Mouse (Mus musculus) heart, adult 18-20 months (tissue): ENCODE measurements around the gene Smg8. TPM values are rescaled to one million over a fixed set of nuclear protein-coding genes. Genes with fewer than 3 reads are reported as not detected.
"Not testable (repeated sequence)": the region's sequence is repeated elsewhere in the genome, so short reads cannot be mapped to it uniquely, and the experiment has no call there.

ENCODE experiments used
- DNase-seq, 2 experiments: peaks; one replicate each; pipeline ENCODE4 v3.0.0; 2021 to 2022; ENCODE audit warnings: mixed read lengths in 1 of 2
- long read RNA-seq, 2 experiments: library from polyadenylated mRNA; stranded (forward); transcript quantifications; one replicate each; pipeline ENCODE4 v2.0.0; 2021
- total RNA-seq, 2 experiments: library from RNA; stranded (reverse); gene quantifications; 2 replicates each; pipeline ENCODE4 v1.2.3; 2021

The Smg8 gene
- 1 to 10 TPM; 9.1 to 9.6 TPM for total RNA-seq
- long read RNA-seq, experiment 1, transcript Smg8-201 (4 exons, 3,218 nt), result major isoform, 6 of 7 reads
- long read RNA-seq, experiment 1, partial matches to known transcripts, result 1 of 7 reads
- long read RNA-seq, experiment 1, other reads (novel, unspliced or antisense), result 0 of 7 reads
- long read RNA-seq, experiment 2, transcript Smg8-201 (4 exons, 3,218 nt), result major isoform, 6 of 7 reads
- long read RNA-seq, experiment 2, partial matches to known transcripts, result 1 of 7 reads
- long read RNA-seq, experiment 2, other reads (novel, unspliced or antisense), result 0 of 7 reads

DNA sequence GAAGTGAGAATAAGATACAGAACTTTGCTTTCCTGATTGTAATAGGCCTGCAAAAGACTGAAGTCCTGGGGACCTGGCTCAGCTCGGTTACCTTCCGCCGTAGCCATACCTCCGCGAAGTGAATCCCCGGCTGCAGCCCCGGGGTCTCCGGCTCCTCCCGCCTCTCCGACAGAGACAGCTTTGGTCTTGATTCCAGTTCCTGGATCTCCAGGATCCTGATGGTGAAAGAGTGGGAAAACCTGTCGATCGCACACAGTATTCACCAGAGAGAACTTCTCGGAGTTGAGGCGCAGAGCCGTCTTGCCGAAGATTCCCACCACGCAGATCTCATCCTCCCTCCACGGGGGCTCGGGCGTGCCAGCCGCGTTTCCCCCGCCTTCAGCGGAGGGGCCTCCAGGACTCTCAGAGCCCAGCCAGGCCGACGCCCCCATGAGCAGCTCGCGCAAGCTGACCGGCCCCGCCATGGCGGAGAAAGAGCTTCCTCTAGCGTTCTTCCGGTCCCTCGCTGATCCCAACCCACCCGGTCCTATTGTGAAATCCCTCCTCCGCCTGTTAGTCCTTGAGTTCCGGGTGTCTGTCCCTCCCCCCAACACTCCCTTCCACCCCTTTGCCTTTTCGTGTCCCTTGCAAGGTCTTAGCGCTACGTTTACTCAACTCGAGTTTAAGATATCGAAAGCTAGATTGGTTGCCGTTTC, at the start of gene Smg8:
Gene Smg8, minus strand, starts transcription at position 485 of the 695 bp plus-strand sequence.
- peak; percentile 89 to 90 for DNase-seq

DNA sequence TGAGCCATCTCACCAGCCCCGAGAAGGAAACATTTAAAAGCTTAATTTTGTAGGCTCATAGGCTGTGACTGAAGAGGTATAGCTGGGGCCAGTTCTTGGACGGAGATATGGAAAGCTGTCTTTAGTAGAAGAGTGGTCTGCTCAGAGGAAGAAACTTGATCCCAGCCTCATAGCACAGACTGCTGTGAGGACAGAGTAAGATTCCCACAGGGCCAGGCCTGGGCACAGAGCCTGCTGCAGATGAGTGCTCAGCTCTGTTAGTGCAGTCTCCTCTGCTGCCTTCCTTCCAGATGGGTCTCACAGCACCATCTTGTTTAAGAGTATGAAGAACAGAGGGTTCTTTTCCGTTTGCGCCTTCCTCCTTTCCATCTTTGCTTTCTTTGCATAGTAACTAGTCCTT, 49.7 kb upstream of the Smg8 start:
- no peak for DNase-seq

DNA sequence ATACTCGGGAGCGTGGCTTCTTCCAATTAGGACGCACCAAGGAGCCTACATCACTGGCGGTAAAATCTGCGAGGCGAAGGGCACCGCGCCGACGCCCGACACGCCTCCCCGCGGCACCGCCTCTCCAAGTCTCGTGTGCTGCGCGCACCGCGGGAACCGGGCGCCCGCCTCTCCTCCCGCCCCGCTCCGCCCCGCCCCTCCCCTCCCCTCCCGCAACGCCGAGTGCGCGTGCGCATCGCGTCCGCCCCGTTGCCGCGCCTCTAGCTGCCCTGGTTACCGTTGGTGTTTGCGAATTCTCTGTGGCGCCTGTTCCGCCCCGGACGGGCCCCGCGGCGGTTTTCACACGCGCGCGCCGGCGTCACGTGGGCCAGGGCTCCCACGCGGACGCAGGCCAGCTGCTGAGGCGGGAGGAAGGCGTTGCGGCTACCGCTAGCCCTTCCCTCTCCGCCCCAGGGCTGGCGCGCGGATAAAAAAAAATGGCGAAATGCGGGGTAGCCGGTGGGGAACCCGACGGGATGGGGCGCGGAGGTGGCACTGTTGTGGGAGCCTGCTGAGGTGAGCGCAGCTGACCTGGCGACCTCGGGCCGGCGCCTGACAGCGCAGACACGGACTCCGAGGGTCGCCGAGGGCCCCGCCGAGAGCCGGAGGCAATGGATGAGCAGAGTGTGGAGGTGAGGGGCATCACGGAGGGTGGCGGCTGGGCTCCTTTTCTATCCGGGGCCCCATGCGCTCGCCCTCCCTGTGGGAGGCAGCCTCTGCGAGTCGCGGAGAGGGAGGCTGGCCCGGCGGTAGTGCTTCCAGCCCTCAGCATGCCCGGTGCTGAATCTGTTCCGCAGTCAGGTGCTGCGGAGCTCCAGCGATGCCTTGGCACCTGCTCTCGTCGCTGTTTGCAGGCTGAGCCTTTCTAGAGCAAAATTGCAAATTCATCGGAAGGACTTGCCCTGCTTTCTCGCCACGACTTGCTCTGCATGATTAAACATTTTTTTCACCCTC, 40.5 kb upstream of the Smg8 start, which contains the start of gene Trim37:
Gene Trim37, plus strand, starts transcription at position 254 of the 993 bp plus-strand sequence.
- peak; percentile 86 to 94 for DNase-seq

DNA sequence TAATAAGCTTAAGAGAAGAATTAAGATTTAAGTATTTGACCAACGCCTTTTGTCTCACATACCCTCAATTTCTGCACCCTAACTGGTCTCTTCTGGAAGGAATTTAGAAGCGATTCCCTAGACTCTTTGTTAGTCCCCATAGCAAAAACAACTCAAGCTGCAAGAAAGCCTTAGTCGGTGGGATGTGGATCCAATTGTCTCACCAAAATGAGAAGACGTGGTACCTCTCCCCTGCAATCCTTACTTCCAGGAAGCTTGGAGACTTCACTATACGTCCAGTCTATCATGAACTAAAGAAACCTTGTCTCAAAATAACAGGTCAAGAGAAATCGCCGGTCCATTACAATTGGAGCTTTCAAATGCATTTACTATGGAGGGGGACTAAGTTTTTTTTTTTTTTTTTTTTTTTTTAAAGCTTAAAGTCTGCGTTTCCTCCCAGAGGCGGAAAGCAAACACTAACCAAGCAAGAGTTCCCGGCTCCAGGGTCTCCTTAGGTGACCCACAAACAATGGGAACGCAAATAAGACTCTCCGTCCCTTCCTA, 39.8 kb upstream of the Smg8 start:
- peak in 1 of 2 experiments; percentile 8 for DNase-seq

DNA sequence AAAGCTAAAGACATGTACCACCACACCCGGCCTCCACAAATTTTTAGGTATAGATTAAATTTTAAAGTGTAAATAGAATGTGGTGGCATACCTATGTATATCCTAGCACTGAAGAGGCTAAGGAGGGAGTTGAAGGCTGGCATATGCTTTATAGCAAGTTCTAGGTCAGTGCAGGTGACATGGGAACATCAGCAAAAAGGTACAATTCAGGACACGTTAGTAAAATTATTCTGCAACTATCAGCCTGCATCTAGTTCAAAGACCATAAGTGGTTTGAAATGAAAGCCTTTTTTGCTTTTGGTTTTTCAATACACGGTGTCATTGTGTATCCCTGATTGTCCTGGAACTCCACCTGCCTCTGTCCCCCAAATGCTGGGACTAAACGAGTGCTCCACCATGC, 39.0 kb upstream of the Smg8 start:
- DNase-seq, result no peak

DNA sequence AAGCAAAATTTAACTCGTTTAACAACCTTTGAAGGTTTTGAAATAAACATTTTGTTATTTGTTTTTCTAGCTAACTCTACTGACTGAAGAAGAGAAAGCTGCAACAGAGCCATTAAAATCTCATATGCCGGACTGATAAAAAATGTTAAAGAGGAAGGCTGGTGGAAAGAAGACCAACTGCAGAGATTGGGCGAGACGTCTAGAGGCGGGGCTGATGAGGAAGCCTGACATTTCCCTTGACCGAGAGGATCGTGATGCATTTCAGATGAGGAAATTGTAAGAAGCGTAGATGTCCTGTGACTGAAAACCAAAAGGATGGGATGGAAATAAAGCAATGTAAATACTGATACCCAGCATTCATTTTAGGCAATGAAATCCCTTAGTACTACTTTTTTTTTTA, 35.3 kb upstream of the Smg8 start:
- DNase-seq, result no peak

DNA sequence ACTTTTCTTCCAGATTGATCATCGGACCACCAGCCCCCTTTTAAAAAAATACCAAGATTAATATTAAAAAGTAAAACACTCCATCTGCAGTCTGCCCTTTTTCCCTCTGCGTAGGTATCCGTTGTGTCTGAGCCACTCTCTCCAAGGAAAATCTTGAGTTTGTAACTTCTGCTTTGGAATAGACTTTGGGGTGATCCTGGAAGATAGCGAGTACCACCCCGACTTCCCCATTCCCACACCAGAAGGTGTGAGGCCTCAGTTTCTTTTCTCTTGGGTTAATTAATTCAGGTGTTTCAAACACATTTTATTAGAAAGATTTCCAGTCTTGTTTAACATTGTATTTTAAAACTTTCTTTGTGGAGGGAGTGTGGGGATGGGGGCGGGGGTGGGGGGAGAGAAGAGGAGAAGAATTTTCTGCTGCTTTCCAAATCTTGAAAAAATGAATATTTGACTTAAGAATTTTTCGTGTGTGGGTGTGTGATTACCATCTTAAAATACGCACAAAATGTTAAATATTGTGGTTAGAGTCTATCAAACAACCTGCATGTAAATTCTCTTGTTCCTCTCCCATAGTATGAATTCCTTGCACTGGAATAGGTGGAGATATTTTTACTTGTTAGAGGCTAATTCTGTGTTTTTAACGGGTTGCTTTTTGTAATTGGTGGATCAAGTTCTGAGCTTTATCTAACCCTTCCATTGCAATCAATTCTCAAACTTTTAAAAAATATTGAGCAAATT, 23.8 kb upstream of the Smg8 start:
- no peak for DNase-seq

DNA sequence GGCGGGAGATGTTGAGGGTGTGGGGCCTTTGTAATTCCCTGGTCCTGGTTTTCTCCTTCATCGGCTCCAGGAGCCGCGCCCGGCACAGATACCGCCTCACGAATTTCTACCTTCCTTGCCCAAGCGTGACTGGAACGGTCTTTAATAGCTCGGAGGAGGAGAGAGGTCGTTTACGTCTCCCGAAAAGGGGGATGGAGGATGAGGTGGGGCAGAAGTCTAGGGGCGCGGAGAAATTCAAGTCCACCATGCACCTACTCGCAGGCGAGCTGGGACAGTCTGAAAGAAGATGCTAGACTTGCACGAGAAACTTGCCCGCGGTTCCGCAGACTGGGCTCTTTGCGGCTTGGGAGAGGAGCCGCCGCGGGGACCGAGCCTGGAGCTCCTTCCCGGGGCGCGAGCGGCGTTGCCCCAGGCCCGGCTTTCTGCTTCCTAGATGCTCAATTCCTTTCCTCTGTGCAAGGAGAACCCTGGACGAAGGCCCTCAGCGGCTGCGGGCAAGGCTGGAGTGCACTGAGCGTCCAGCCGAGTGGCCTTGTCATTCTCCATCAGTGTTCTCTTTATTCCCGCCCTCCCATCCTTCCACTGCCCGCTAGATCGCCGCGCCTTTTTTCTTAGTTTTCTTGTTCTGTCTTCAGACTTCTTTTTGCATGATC, 23.1 kb upstream of the Smg8 start:
- DNase-seq, result peak in 1 of 2 experiments; percentile 21

GRCm38 (mm10) chr11:87108755-87109518, 22.4 kb upstream of the Smg8 start, which contains the start of gene Ska2:
TSS of gene Ska2 (plus strand) at chr11:87109234.
- peak; percentile 96 to 99 for DNase-seq

DNA sequence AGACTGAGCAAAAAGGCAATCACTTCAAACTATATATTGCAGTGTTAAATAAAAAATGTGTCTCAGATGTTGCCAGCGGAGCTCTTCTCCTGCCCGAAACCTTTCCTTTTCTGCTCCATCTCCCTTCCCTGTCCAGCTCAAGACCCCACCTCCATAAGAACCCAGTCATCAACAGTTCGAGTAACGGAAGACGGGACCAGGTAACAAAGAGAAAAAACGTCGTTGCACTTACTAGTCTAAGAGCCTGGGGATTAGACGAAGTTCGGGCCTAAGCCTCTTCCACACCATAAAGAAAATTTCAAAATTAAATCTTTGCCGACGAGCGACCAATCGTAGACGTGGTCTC, 21.8 kb upstream of the Smg8 start, which contains the start of gene Prr11:
Gene Prr11, minus strand, starts transcription at position 300 of the 346 bp plus-strand sequence.
- no peak for DNase-seq

DNA sequence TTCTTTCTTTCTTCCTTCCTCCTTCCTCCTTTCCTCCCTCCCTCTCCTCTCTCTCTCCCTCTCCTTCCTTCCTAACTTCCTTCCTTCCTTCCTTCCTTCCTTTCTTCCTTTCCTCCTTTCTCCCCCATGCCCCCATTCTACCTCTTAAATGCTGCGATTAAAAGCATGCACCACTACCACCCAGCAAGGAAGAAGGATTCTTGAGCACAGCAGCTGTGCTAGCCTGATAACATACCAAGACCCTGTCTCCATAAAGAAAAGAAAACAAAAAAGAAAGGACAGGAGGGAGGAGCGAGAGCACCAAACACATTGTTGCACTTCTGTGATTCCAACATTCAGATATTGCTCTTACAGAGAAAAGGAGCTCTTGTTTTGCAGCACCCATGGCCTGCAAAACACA, 568 bp upstream of the Smg8 start:
- no peak for DNase-seq

DNA sequence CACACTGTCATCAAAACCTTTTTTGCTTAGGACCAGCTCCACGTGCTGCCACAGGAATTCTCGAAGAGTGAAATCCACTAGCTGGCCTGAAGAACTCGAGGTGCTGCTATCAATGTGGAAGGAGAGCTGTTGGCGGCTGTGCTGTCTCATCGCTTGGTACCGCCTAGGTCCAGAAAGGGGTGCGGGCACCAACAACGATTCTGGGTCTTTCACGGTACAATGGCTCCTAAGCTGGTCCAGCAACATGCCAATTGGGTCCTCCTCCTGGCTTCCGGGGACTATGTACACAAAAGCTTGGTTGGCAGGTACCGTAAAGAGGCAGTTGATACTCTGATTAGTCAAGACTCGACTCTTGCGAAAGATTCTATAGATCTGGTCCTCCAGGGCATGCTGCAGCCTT, 1.1 kb downstream of the Smg8 start:
- DNase-seq, result no peak

DNA sequence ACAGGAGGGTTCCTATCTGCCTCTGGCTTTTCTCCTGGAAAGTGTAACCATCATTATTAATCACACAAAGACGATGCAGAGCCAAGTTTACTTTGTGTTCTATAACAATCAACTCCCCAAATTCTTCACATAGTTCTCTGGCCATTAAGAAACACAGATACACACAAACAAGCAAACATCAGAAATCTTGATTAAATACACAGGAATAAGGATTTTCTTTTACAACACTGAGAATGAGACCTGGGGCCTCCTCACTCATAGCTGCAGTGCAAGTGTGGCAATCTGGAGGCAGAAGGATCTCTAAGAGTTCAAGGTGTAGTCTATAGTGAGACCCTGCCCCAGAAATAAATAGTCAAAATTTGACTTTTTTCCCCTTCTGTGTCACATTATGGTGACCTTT, 2.9 kb downstream of the Smg8 start:
- DNase-seq, result no peak

- peak; percentile 90 to 92 for DNase-seq
These were observed 12.6 kb downstream of the Smg8 start, which contains the start of gene Gdpd1 for GRCm38 (mm10) chr11:87073866-87074440. TSS of gene Gdpd1 (minus strand) at chr11:87074062.

DNA sequence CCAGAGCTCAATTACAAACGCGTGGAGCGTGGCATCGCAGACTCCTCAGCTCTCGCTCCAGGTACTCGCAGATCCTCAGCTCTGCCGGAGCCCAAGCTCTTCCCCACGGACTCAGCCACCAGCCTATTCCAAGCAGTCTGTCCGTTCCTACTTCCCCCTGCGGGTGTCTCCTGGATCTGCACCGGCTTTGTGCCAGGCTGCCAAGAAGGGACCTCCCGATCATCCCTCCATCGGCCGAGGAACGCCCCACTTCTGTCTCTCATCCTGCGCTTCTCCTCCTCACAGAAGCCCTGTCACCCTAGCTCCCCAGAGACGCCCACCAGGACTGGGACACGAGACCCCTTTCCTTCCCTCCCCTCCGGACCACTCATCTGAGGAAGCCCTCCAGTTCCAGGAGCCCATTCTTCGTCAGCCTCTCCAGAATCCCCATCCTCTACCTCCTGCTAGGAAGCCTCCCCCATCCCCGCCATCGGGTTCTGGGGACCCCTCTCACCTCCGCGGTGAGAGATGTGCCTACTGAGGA, 13.2 kb downstream of the Smg8 start:
- peak; percentile 70 to 78 for DNase-seq

DNA sequence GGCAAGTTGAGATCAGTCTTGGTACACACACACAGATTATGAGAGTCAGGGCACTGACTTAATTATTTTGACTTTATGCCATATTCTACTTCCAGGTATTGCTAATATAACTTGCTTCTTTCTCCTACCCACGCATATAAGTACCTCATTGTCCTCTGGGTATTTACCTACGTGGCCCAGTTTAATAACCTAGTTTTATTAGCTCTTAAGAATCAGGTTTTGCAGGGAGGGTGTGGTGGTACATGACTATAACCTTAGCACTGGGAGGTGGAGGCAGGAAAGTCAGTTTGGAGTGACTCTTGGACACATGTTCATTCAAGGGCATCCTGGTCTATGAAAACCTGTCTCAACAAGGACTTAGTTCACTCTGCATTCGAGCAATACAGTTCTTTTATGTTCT, 24.5 kb downstream of the Smg8 start:
- no peak for DNase-seq

DNA sequence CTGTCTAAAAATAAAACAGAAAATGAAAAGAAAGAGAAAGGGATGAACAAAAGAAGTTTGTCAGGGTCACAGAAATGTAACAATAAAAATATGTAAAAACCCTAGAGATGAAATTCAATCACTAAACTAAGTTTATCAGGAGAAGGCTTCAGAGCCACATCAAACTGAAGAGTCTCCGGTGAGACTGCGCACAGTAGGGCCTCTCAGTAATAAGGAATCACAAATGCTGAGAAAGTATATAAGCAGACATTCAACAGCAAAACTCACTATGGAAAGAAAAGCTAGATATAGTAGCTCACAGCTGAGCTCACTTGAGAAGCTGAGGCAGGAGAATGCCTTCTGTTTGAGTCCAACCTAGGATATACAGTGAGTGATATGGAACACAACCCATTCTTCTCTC, 26.2 kb downstream of the Smg8 start:
- no peak for DNase-seq

GRCm38 (mm10) chr11:87056286-87056685, 30.3 kb downstream of the Smg8 start:
- no peak for DNase-seq

GRCm38 (mm10) chr11:87048900-87049299, 37.7 kb downstream of the Smg8 start:
- not testable (repeated sequence) for DNase-seq
